Mouse (Mus musculus): ENCODE results near the gene Hnrnpf. TPM values are rescaled to one million over a fixed set of nuclear protein-coding genes. Genes with fewer than 3 reads are reported as not detected.
"Not testable (repeated sequence)": the region's sequence is repeated elsewhere in the genome, so short reads cannot be mapped to it uniquely, and the experiment has no call there.

Gene Hnrnpf
- total RNA-seq (2021) = 100 to 1,000 TPM; 228 to 255 TPM
- long read RNA-seq, experiment 1, transcript Hnrnpf-209 (3 exons, 2,280 nt) = minor isoform, 71 of 391 reads
- long read RNA-seq, experiment 1, transcript Hnrnpf-210 (1 exons, 1,922 nt) = minor isoform, 11 of 391 reads
- long read RNA-seq, experiment 1, transcript Hnrnpf-201 (4 exons, 2,147 nt) = major isoform, 91 of 391 reads
- long read RNA-seq, experiment 1, transcript Hnrnpf-208 (4 exons, 956 nt) = minor isoform, 89 of 391 reads
- long read RNA-seq, experiment 1, partial matches to known transcripts = 121 of 391 reads
- long read RNA-seq, experiment 1, other reads (novel, unspliced or antisense) = 6 of 391 reads
- long read RNA-seq, experiment 2, transcript Hnrnpf-209 (3 exons, 2,280 nt) = minor isoform, 70 of 339 reads
- long read RNA-seq, experiment 2, transcript Hnrnpf-210 (1 exons, 1,922 nt) = minor isoform, 11 of 339 reads
- long read RNA-seq, experiment 2, transcript Hnrnpf-208 (4 exons, 956 nt) = minor isoform, 53 of 339 reads
- long read RNA-seq, experiment 2, transcript Hnrnpf-201 (4 exons, 2,147 nt) = major isoform, 84 of 339 reads
- long read RNA-seq, experiment 2, partial matches to known transcripts = 109 of 339 reads
- long read RNA-seq, experiment 2, other reads (novel, unspliced or antisense) = 11 of 339 reads

DNA sequence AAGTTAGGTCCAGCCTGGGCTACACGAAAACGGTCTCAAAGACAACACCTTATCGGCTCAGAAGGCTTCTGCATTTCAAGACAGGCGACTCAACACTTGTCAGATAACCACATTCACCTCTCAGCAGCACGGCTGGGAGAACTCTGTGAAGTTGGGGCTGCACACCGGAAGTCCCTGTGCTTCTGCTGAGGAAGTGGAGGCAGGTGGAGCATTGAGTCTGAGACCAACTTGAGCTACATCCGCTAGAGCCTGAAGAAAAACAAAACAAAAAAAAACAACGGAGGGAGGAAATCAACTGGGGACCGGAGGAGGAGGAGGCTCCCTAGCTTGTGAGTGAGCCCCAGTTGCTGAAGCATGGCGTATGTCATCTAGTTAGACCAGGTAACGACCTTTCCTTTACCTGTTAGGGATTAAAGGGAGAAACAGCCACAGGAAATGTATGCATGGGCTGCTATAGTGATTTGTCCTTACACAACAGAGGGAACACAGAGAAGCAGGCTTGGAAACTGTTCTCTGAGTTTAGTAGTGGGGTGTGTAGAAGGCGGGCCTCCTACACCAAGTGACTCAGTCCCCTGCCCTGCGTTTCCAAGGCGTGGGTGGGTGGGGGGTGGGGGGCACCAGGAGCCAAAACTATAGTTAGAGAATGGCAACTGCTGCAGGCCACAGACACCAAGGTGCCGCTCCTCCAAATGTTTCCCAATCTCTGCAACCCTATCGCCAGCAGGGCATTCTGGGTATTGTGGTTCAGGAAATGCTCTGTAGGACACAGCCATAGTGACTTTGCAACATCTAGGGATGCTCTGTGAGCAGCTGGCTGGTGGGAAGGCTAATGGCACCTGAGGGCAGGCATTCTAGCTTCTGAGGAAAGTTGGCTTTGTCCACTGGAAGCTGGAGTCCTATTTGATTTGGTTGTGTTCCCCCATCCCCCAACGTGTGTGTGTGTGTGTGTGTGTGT lies at the start of gene Hnrnpf:
TSS of gene Hnrnpf (plus strand) at position 199 of the 955 bp plus-strand sequence.
- DNase-seq = no peak
- intact Hi-C loops (cut with DNase I) = no loop called here

DNA sequence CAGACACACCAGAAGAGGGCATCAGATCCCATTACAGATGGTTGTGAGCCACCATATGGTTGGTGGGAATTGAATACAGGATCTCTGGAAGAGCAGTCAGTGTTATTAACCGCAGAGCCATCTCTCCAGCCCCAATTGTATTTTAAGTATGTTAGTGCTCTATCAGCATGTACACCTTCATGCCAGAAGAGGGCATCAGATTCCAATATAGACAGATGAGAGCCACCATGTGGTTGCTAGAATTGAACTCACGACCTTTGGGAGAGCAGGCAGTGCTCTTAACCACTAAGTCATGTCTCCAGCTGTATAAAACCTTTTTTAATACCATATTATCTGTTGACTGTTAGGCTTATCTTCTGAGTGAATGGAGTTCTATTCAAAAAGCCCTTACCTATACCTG lies 48.4 kb upstream of the Hnrnpf start:
- intact Hi-C loops (cut with DNase I) = no loop called here
- DNase-seq = no peak

DNA sequence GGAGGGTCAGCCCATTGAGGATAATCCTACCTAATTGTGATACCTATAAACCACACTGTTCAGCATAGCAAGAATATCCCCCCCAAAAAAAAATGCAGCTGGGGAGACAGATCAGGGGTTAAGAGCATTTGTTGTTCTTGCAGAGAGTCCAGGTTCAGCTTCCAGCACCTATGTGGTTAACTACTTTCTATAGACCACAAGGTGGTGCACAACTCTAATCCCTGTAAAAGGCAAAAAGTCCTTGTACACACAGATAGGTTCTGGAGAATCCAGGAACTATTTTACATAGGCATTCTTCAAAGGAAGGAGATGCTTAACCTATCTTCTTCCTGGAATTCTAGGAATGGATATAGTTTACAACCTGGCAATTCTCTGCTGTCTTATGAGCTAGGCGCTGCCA lies 42.1 kb upstream of the Hnrnpf start:
- DNase-seq = no peak

DNA sequence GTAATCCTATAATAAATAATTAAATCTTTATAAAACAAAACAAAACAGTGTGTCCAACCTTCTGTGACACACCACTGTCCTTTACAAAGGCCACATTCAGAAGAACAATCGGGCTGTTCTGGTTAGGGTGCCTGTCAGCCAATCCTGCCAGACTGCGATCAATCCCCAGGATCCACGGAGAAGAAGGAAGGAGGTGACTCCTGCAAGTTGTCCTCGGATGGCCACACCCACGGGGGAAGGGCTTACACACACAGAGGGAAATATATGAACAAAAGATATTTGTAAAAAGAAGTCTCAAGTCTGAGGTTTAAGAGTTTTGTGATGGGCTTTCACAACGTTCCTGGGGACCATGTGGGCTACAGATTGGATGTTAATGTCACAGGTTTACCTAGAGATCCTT lies 38.3 kb upstream of the Hnrnpf start, which contains the start of gene Zfp239:
TSS of gene Zfp239 (plus strand) at position 253 of the 400 bp plus-strand sequence.
- intact Hi-C loops (cut with DNase I) = no loop called here
- no peak for DNase-seq

More for the DNA sequence above, 42.1 kb upstream of the Hnrnpf start:
- intact Hi-C loops (cut with DNase I) = no loop called here

DNA sequence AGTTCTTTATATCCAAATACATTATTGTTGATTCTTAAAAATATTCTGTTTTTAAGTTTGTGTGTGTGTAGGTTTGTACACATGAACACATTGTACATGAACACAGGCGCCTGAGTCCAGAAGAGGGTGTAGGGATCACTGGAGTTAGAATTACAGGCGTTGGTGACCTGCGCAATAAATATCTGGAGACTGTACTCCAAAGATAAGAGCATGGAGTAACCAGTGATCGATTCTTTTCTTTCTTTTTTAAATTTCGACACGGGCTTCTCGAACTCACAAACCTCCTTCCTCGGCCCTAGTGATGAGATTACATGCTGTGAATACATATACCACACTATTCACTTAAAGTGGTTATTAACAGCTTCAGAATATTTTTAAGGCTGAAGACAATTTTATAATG lies 37.7 kb upstream of the Hnrnpf start:
- DNase-seq = no peak
- intact Hi-C loops (cut with DNase I) = no loop called here

DNA sequence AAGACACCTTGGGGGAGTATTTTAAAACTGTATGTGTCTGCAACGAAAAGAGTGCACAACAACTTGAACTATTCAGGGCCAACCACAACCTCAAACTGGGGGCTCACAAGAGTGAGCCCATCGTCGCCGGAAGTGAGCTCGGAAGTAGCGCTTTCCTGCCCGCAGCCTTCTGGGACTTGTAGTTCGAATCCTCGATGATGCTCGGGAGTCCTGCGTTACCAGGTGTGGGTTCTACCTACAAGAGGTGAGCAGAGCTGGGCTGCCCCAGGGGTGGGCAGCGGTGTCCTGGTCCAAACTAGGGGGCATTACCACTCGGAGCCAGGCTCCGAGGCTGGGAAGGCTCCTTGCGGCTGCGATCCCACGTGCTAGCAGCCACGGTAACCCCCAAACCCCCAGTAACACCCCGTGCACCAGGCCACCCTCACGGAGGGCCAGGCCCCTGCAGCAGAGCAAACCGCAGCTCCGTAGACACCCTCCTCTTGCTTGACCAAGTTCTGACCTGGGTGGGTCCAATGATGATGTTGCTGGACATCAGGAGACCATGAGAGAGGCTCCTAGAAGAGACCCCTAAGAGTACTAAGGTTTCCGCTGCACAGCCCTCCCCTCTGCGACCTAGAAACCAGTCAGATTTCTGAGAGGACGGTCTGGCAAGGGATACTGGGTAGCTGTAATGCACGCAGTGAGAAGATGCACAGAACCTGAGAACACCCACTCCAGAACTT lies 37.1 kb upstream of the Hnrnpf start:
- intact Hi-C loops (cut with DNase I) = no loop called here

DNA sequence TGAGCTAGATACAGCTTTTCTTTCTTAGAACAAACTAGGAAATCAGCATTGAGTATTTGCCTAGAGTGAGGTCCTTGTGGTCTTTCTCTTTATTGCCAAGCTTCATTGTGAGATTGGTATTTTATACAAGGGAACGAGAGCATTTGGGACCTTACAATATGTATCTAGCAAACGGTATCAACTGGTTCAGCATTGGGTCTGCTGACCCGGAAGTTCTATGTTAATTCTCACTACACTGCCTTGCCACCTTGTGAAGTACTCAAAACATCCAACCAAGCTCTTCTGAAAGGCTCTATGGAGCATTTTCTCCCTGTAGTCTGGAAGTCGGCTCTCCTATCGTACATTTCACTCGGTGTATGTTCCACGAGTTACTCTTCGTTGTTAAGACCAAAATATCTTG lies 36.4 kb upstream of the Hnrnpf start:
- DNase-seq = no peak
- intact Hi-C loops (cut with DNase I) = no loop called here

More for the DNA sequence above, 37.1 kb upstream of the Hnrnpf start:
- DNase-seq = peak; percentile 35 to 54

DNA sequence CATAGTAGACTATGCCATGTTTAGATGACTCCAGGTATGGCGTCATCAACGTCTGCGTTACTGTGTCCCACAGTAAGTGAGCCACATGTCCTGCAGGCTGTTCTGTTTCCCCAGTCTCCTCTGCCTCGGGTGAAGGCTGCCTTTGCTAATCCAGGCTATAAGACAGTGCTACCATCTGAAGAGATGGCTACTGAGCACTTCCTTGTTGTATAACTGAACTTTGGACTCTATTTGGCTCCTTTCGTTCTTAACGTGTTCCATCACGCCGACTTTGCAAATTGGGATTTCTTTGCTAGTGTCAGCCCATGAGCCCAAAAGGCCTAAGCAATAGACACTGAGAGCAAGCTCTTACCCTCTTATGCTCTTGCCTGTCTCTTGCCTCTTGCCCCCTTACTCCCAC lies 31.9 kb upstream of the Hnrnpf start:
- intact Hi-C loops (cut with DNase I) = no loop called here
- no peak for DNase-seq

DNA sequence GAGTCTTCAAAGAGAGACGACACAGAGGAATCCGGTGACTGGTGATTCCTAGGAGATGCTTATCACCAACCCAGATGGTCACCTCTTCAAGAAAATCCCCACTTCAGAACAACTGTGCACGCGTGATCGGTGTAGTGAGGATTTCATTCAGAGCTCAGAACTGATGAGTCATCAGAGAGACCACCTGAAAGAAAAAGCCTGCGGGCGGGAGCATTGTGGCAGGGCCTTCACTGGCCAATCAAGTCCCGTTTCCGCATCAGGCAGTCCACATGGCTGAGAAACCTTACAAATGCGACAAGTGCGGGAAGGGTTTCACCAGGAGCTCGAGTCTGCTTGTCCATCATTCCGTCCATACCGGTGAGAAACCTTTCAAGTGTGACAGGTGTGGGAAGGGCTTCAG lies 29.1 kb upstream of the Hnrnpf start:
- intact Hi-C loops (cut with DNase I) = no loop called here
- no peak for DNase-seq

DNA sequence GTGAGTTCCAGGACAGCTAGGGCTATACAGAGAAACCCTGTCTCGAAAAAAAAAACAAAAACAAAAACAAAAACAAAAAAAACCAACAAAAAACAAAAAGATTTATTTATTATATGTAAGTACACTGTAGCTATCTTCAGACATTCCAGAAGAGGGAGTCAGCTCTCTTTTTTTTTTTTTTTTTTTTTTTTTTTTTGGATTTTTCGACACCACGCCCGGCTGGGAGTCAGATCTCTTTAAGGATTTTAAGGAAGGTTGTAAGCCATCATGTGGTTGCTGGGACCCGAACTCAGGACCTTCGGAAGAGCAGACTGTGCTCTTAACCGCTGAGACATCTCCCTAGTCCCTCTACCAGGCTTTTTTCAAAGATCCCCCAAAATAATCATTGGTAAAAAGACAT lies 26.7 kb upstream of the Hnrnpf start:
- DNase-seq; intact Hi-C loops (cut with DNase I): not testable (repeated sequence)

DNA sequence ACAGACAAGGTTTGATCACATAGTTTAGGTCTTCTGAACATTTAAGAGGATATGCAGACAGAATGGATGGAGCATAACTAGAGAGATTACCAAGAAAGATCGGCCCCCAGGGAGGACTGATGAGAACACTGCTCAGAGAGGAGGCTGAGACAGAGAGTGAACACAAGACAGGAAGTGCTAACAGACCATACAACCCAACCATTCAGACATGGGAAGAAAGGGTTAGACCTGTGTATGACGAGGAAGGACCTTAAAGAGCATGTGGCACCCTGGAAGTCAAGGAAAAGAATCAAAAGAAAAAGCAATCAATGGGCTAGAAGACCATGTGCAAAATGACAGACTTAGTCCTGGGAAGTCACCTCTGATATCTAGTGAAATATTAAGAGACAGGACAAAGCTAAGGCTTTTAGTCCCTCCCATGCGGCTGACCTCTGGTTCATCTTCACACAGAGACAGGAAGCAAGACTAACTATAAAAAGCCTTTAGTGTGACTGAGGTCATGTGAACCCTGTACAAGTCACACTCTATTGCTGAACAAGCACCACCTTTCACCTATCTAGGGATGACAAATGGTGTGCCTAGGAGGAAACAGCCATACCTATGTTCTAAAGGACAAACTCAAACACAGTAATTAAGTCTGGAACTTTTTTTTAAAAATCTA lies 25.4 kb upstream of the Hnrnpf start:
- no peak for DNase-seq
- intact Hi-C loops (cut with DNase I) = no loop called here

DNA sequence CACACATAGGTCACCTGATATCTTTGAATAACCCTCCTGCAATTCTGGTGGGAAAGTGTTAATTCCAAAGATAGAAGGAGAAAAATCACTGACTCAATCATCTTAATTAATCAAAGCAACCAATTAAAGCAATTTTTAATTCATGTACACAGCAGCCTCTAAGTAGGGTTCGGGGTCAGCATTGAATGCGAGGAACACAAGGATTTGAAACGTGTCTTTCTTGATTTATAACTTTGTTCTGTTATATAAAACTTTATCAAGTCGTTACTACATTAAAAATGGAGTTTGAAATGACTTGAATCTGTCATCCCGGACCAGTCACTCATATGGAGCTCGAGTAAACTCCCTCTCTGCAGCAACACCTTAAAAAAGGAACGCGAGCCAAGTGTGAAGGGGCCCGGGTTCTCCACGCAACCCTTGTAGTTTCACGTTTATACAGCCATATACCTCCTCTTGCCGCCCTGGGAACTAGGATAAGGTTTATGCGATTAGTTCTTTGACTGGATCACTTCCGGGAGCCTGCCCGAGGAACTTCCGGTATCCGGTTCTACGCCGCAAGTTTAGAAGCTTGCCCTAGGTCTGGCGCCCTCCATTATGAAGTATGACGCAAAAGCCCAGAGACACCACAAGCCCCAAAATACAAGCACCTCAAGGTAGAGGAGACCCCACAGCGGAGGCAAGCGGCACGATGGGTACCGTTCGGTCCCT lies 21.3 kb upstream of the Hnrnpf start:
- DNase-seq = peak in 1 of 2 experiments; percentile 85
- intact Hi-C loops (cut with DNase I) = loop anchor here (2.0 kb wide), 1 partner anchor 38 kb away; no protein-coding TSS in a partner anchor

DNA sequence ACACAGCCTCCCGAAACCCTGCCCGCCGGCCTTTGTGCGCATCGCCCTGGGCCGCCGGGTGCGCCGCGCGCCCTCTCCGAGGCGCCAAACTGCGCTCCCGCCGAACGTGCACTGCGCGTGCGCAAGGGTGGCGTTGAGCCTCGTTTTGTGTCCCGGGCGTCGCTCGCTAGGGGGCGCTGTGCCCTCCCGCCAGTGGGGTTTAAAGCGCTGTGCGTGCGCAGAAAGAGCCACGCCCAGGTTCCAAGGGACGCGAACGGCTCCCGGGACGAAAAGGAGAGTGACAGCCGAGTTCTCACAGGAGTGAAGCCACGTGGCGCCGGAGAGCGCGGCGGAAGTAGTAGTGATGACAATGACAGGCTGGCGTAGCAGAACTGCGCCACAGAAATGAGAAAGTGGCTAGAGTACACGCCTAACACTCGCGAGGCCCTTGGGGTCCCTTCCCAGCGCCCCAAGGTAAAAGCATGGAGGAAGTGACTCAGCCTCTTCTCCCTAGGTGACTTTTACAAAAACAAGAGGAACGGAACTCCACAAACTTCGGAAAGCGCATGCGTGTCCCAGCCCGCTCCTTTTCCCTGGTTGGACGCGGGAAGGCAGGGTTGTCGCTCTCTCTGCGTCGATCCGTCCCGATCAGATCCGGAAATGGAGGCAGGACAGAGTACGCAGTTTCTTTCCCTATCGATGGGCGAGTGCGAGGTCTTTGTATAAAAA lies 20.6 kb upstream of the Hnrnpf start:
- DNase-seq = peak; percentile 100
- intact Hi-C loops (cut with DNase I) = loop anchor here (1.0 to 2.0 kb wide), 2 partner anchors 25 to 37 kb away; no protein-coding TSS in a partner anchor

DNA sequence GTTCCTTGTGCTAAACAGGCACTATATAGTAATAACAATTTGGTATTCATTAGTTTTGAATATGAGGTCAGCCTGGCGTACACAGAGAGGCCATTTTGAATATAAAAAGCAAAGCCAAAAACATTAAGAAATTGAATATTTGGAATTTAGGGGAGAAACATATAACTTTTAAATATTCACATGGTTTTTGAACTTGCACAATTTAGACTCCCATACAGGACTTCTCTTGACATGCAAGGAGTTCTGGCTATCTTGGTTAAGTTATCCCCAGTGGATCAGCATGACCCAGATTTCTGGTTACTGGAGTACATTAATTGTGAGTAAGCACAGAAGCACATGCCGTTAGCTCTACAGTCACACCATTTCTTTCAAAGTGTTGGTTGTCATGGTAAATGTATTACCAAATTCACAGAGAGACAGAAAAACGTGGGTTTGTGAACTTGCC lies 19.7 kb upstream of the Hnrnpf start:
- intact Hi-C loops (cut with DNase I) = loop anchor here (1.0 kb wide), 1 partner anchor 24 kb away; no protein-coding TSS in a partner anchor
- no peak for DNase-seq

DNA sequence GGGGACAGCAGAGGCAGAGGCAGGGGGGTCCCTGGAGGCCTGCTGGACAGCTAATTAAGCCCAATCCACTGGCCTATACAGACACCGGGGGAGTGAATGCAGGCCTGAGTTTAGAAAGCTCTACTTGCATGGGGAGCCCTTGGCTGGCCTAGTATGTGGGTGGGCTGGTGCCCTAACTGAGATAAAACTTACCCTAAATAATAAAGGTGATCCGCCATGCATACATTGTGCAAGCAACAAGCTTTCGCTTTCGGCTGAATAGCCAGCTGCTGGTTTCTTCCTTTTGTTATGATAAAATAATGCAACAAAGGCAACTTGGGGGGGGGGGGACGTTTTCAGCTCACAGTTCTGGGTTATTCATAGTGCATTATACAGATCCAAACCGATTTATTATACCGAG lies 18.9 kb upstream of the Hnrnpf start:
- intact Hi-C loops (cut with DNase I) = no loop called here
- no peak for DNase-seq

DNA sequence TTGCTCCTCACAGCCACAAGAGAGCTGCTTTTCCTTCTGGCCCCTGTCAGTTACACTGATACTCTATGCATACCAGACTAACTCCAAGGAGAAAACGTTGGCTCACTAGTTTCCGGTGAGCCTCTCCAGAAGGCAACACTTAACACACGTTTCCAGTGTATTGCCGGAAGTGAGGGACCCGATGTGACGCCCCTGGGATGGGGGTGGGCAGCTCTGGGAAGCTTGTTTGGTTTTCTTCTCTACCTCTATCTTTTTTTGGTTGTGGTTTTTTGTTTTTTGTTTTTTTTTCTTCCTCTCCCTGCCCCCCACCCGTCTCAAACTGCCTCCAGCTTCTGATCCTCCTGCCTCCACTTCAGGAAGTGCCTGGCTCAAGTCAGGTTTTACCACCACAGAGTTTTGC lies 18.1 kb upstream of the Hnrnpf start:
- DNase-seq = no peak
- intact Hi-C loops (cut with DNase I) = no loop called here

DNA sequence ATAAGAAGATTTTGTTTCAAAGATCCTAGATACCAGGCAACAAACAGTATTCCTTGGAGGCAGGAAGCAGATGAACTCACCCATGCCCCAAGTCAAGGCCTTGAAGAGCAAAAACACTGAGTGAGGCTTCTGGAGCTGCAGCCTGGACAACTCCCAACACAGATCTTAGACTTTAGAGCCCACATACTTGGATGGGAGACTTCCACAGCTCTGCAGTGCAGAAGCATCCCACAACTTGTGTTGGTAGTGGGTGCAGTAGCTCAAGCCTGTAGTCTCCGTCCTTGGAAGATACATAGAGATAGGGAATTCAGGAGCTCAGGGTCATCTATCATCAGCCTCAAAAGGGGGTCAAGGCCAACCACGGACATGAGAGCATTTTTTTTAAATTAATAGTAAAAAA lies 14.2 kb upstream of the Hnrnpf start:
- intact Hi-C loops (cut with DNase I) = no loop called here
- DNase-seq = no peak

DNA sequence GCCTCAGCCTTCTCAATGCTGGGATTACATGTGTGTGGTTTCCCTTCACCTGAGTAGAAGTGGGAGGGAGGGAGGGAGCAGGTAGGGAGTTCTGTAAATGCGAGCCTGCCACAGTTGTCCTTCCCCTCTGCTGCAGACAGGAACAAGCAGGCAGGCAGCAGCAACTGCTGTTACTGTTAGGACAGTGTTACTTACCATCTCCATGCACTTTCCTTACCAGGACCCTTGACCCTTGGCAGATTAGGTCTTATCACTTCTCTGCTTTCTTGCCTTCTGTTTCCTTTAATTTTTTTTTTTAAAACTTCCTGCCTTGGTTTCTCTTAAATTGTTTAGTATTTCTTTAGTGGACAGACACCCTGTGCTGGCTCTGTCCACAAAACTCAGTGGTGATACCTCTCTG lies 12.1 kb upstream of the Hnrnpf start:
- no peak for DNase-seq
- intact Hi-C loops (cut with DNase I) = no loop called here
